Mouse (Mus musculus) lung, embryonic 15.5 days (tissue): ENCODE results near the gene Tbx3. TPM values are rescaled to one million over a fixed set of nuclear protein-coding genes. Genes with fewer than 3 reads are reported as not detected.

ENCODE experiments used
- ATAC-seq: fragments of 200-750 bp; cut with Nextera tagmentation; 2 replicates; pipeline ENCODE4 v1.8.0; 2017; ENCODE audit warnings: moderate number of reproducible peaks, borderline replicate concordance; ENCODE audit not compliant: low FRiP score, low TSS enrichment; ENCODE audit errors: extremely low read depth
- H3K27ac ChIP-seq: fragments of 300-500 bp; sonication (generic); 2 replicates; pipeline ENCODE4 v1.5.1; 2015; ENCODE audit warnings: moderate library complexity, mild to moderate bottlenecking, inconsistent platforms
- H3K27me3 ChIP-seq: fragments of 300-500 bp; sonication (generic); 2 replicates; pipeline ENCODE4 v1.6.1; 2015; ENCODE audit warnings: inconsistent platforms
- H3K36me3 ChIP-seq: fragments of 300-500 bp; sonication (generic); 2 replicates; pipeline ENCODE4 v1.6.1; 2015; ENCODE audit warnings: inconsistent platforms
- H3K4me1 ChIP-seq: fragments of 300-500 bp; sonication (generic); 2 replicates; pipeline ENCODE4 v1.6.1; 2015; ENCODE audit warnings: inconsistent platforms
- H3K4me2 ChIP-seq: fragments of 300-500 bp; sonication (generic); 2 replicates; pipeline ENCODE4 v1.6.1; 2015; ENCODE audit warnings: inconsistent platforms, mild to moderate bottlenecking, moderate library complexity
- H3K4me3 ChIP-seq: fragments of 300-500 bp; sonication (generic); 2 replicates; pipeline ENCODE4 v1.5.1; 2015; ENCODE audit warnings: mild to moderate bottlenecking, inconsistent platforms
- H3K9ac ChIP-seq: fragments of 300-500 bp; sonication (generic); 2 replicates; pipeline ENCODE4 v1.6.1; 2015; ENCODE audit warnings: inconsistent platforms
- H3K9me3 ChIP-seq: fragments of 300-500 bp; sonication (generic); 2 replicates; pipeline ENCODE4 v1.6.1; 2016; ENCODE audit warnings: inconsistent platforms
- WGBS: fragments of 180-500 bp; shearing (Covaris S2); methylation state at CpG from one replicate; pipeline ENCODE4 v1.1.7; 2015; 5-methylcytosine and 5-hydroxymethylcytosine counted together
- polyA plus RNA-seq: library from polyadenylated mRNA; unstranded; fragments of >200 nt; fragmentation: Nextera tagmentation; extraction: Ambion mirVana; gene quantifications from 2 replicates; pipeline ENCODE4 v1.2.1, GENCODE M21; 2015

Gene Tbx3
- 59.7 and 63.9 TPM in 2 replicates for polyA plus RNA-seq

GRCm38 (mm10) chr5:119670566-119671108, at the start of gene Tbx3:
TSS of gene Tbx3 (plus strand) at chr5:119670669.
- Histone ChIP-seq H3K4me2 (peak within 1 kb of the TSS; percentile 81), H3K27me3 (peaks cover 51% of the 10 kb centered on the region), H3K9ac (peak within 1 kb of the TSS; percentile 85), H3K27ac (peak within 1 kb of the TSS; percentile 98), H3K9me3 (no peaks in the 10 kb centered on the region), H3K4me3 (peak within 1 kb of the TSS; percentile 66), H3K4me1 (peaks cover 31% of the 10 kb centered on the region), H3K36me3 (no peaks in the 10 kb centered on the region)
- ATAC-seq: peak; percentile 93
- WGBS: under 1% methylated on average over 43 of the region's 43 CpGs

GRCm38 (mm10) chr5:119622076-119622475, 48.4 kb upstream of the Tbx3 start:
- Histone ChIP-seq H3K36me3 (no peaks in the 10 kb centered on the region), H3K27ac (peak overlapping the region; percentile 58), H3K4me3 (no peak overlapping the region), H3K27me3 (peaks cover 12% of the 10 kb centered on the region), H3K9me3 (no peaks in the 10 kb centered on the region), H3K4me1 (peaks cover 32% of the 10 kb centered on the region), H3K9ac (no peak overlapping the region), H3K4me2 (no peak overlapping the region)
- WGBS: 57% methylated on average over 1 of the region's 1 CpGs
- no peak for ATAC-seq

GRCm38 (mm10) chr5:119624554-119624953, 45.9 kb upstream of the Tbx3 start:
- Histone ChIP-seq H3K9ac (no peak overlapping the region), H3K9me3 (no peaks in the 10 kb centered on the region), H3K4me3 (no peak overlapping the region), H3K27me3 (peaks cover 22% of the 10 kb centered on the region), H3K27ac (no peak overlapping the region), H3K4me2 (no peak overlapping the region), H3K4me1 (peaks cover 39% of the 10 kb centered on the region), H3K36me3 (no peaks in the 10 kb centered on the region)
- WGBS: 20% methylated on average over 1 of the region's 1 CpGs
- ATAC-seq: no peak

GRCm38 (mm10) chr5:119625603-119626002, 44.9 kb upstream of the Tbx3 start:
- Histone ChIP-seq H3K36me3 (no peaks in the 10 kb centered on the region), H3K27ac (peak overlapping the region; percentile 82), H3K4me2 (peak overlapping the region; percentile 54), H3K9ac (peak overlapping the region; percentile 21; the same call in 1 of the 2 replicates), H3K9me3 (no peaks in the 10 kb centered on the region), H3K27me3 (peaks cover 22% of the 10 kb centered on the region), H3K4me3 (no peak overlapping the region), H3K4me1 (peaks cover 39% of the 10 kb centered on the region)
- WGBS: 5% methylated on average over 13 of the region's 13 CpGs
- peak; percentile 66; the same call in 1 of the 2 replicates for ATAC-seq

- WGBS: 21% methylated on average over 9 of the region's 9 CpGs
- no peaks in the 10 kb centered on the region for H3K36me3 ChIP-seq
- no peak overlapping the region for H3K4me3 ChIP-seq
- peak; percentile 54 for ATAC-seq
- H3K4me2 ChIP-seq: peak overlapping the region; percentile 54
- H3K27me3 ChIP-seq: peaks cover 22% of the 10 kb centered on the region
- peak overlapping the region; percentile 82 for H3K27ac ChIP-seq
- peak overlapping the region; percentile 21; the same call in 1 of the 2 replicates for H3K9ac ChIP-seq
- H3K4me1 ChIP-seq: peaks cover 39% of the 10 kb centered on the region
- H3K9me3 ChIP-seq: no peaks in the 10 kb centered on the region
Observed at GRCm38 (mm10) chr5:119626154-119626553, 44.3 kb upstream of the Tbx3 start.

GRCm38 (mm10) chr5:119626662-119627061, 43.8 kb upstream of the Tbx3 start:
- peaks cover 39% of the 10 kb centered on the region for H3K4me1 ChIP-seq
- peaks cover 22% of the 10 kb centered on the region for H3K27me3 ChIP-seq
- no peaks in the 10 kb centered on the region for H3K9me3 ChIP-seq
- H3K4me3 ChIP-seq: peak overlapping the region; percentile 26
- 0 out of 2 replicates have a peak, but pooled peaks have one; percentile 15 for ATAC-seq
- H3K9ac ChIP-seq: peak overlapping the region; percentile 15; the same call in 1 of the 2 replicates
- 6% methylated on average over 22 of the region's 22 CpGs for WGBS
- peak overlapping the region; percentile 82 for H3K27ac ChIP-seq
- peak overlapping the region; percentile 54 for H3K4me2 ChIP-seq
- no peaks in the 10 kb centered on the region for H3K36me3 ChIP-seq

- Histone ChIP-seq H3K9me3 (no peaks in the 10 kb centered on the region), H3K4me1 (peaks cover 32% of the 10 kb centered on the region), H3K4me2 (no peak overlapping the region), H3K9ac (no peak overlapping the region), H3K36me3 (no peaks in the 10 kb centered on the region), H3K27ac (no peak overlapping the region), H3K27me3 (peaks cover 22% of the 10 kb centered on the region), H3K4me3 (no peak overlapping the region)
- no peak for ATAC-seq
- 78% methylated on average over 3 of the region's 3 CpGs for WGBS
Observed at GRCm38 (mm10) chr5:119628100-119628499, 42.4 kb upstream of the Tbx3 start.

- Histone ChIP-seq H3K4me2 (no peak overlapping the region), H3K36me3 (no peaks in the 10 kb centered on the region), H3K9ac (no peak overlapping the region), H3K27ac (no peak overlapping the region), H3K4me1 (peaks cover 32% of the 10 kb centered on the region), H3K27me3 (peaks cover 22% of the 10 kb centered on the region), H3K4me3 (no peak overlapping the region), H3K9me3 (no peaks in the 10 kb centered on the region)
- no peak for ATAC-seq
- WGBS: 33% methylated on average over 11 of the region's 12 CpGs
Observed at GRCm38 (mm10) chr5:119628746-119629327, 41.6 kb upstream of the Tbx3 start.

- Histone ChIP-seq H3K27me3 (no peaks in the 10 kb centered on the region), H3K4me3 (no peak overlapping the region), H3K27ac (no peak overlapping the region), H3K9me3 (no peaks in the 10 kb centered on the region), H3K4me1 (0 out of 2 replicates have a peak, but pooled peaks cover 4% of the 10 kb centered on the region), H3K9ac (no peak overlapping the region), H3K4me2 (no peak overlapping the region), H3K36me3 (no peaks in the 10 kb centered on the region)
- no peak for ATAC-seq
- WGBS: 79% methylated on average over 4 of the region's 4 CpGs
Observed at GRCm38 (mm10) chr5:119633581-119633980, 36.9 kb upstream of the Tbx3 start.

GRCm38 (mm10) chr5:119634861-119635260, 35.6 kb upstream of the Tbx3 start:
- H3K9ac ChIP-seq: no peak overlapping the region
- no peak overlapping the region for H3K27ac ChIP-seq
- ATAC-seq: no peak
- H3K9me3 ChIP-seq: no peaks in the 10 kb centered on the region
- no peaks in the 10 kb centered on the region for H3K36me3 ChIP-seq
- H3K4me2 ChIP-seq: no peak overlapping the region
- no peaks in the 10 kb centered on the region for H3K27me3 ChIP-seq
- WGBS: 56% methylated on average over 2 of the region's 2 CpGs
- no peak overlapping the region for H3K4me3 ChIP-seq
- 0 out of 2 replicates have a peak, but pooled peaks cover 4% of the 10 kb centered on the region for H3K4me1 ChIP-seq

- Histone ChIP-seq H3K9me3 (no peaks in the 10 kb centered on the region), H3K27me3 (peaks cover 3% of the 10 kb centered on the region; the same call in 1 of the 2 replicates), H3K27ac (no peak overlapping the region), H3K36me3 (no peaks in the 10 kb centered on the region), H3K9ac (no peak overlapping the region), H3K4me1 (peaks cover 15% of the 10 kb centered on the region), H3K4me2 (no peak overlapping the region), H3K4me3 (no peak overlapping the region)
- WGBS: 43% methylated on average over 12 of the region's 12 CpGs
- ATAC-seq: no peak
Observed at GRCm38 (mm10) chr5:119638300-119638699, 32.2 kb upstream of the Tbx3 start.

GRCm38 (mm10) chr5:119641094-119641493, 29.4 kb upstream of the Tbx3 start:
- peaks cover 21% of the 10 kb centered on the region for H3K4me1 ChIP-seq
- H3K4me2 ChIP-seq: no peak overlapping the region
- no peak for ATAC-seq
- 56% methylated on average over 9 of the region's 9 CpGs for WGBS
- H3K9ac ChIP-seq: no peak overlapping the region
- H3K36me3 ChIP-seq: no peaks in the 10 kb centered on the region
- no peak overlapping the region for H3K4me3 ChIP-seq
- H3K27ac ChIP-seq: no peak overlapping the region
- no peaks in the 10 kb centered on the region for H3K9me3 ChIP-seq
- peaks cover 3% of the 10 kb centered on the region; the same call in 1 of the 2 replicates for H3K27me3 ChIP-seq
